Mouse (Mus musculus) lung, postnatal 0 days (tissue): ENCODE results near the gene U2surp. TPM values are rescaled to one million over a fixed set of nuclear protein-coding genes. Genes with fewer than 3 reads are reported as not detected.

ENCODE experiments used
- ATAC-seq: fragments of 200-750 bp; cut with Nextera tagmentation; 2 replicates; pipeline ENCODE4 v1.8.0; 2017; ENCODE audit warnings: moderate library complexity
- DNase-seq: peaks from one replicate; pipeline ENCODE4 v3.0.0-alpha.2; 2016; ENCODE audit warnings: low spot score
- H3K27ac ChIP-seq: fragments of 300-500 bp; sonication (generic); 2 replicates; pipeline ENCODE4 v1.5.1; 2014; ENCODE audit warnings: antibody characterized with exemption, mild to moderate bottlenecking, low read length, mixed read lengths
- H3K27me3 ChIP-seq: fragments of 300-500 bp; sonication (generic); replicated peaks from 2 replicates; pipeline ENCODE4 v1.6.1; 2014; ENCODE audit warnings: low read length, mixed read lengths; ENCODE audit not compliant: insufficient read depth
- H3K36me3 ChIP-seq: fragments of 300-500 bp; sonication (generic); 2 replicates; pipeline ENCODE4 v1.6.1; 2014; ENCODE audit warnings: low read length, mixed read lengths; ENCODE audit not compliant: insufficient read depth
- H3K4me1 ChIP-seq: fragments of 300-500 bp; sonication (generic); 2 replicates; pipeline ENCODE4 v1.6.1; 2014; ENCODE audit warnings: antibody characterized with exemption, low read depth, low read length, mixed read lengths; ENCODE audit not compliant: insufficient read depth
- H3K4me2 ChIP-seq: fragments of 300-500 bp; sonication (generic); replicated peaks from 2 replicates; pipeline ENCODE4 v1.6.1; 2014; ENCODE audit warnings: low read depth, mild to moderate bottlenecking, low read length, moderate library complexity, mixed read lengths
- H3K4me3 ChIP-seq: fragments of 300-500 bp; sonication (generic); 2 replicates; pipeline ENCODE4 v1.5.1; 2014; ENCODE audit warnings: low read depth, low read length
- H3K9ac ChIP-seq: fragments of 300-500 bp; sonication (generic); replicated peaks from 2 replicates; pipeline ENCODE4 v1.6.1; 2014; ENCODE audit warnings: low read depth, mild to moderate bottlenecking
- H3K9me3 ChIP-seq: fragments of 300-500 bp; sonication (generic); 2 replicates; pipeline ENCODE4 v1.6.1; 2016; ENCODE audit warnings: low read length, mixed read lengths
- CTCF ChIP-seq: IDR thresholded peaks from 2 replicates; pipeline ENCODE4 v1.5.1; 2016; ENCODE audit warnings: antibody characterized with exemption, mild to moderate bottlenecking
- EP300 ChIP-seq: IDR thresholded peaks from 2 replicates; pipeline ENCODE4 v1.6.1; 2016; ENCODE audit warnings: antibody characterized with exemption, mild to moderate bottlenecking, control low read depth
- WGBS: fragments of 180-500 bp; shearing (Covaris S2); extraction: QIAGEN DNeasy Blood & Tissue Kit; methylation state at CpG from one replicate; pipeline ENCODE4 v1.1.7; 2014; 5-methylcytosine and 5-hydroxymethylcytosine counted together
- polyA plus RNA-seq: library from polyadenylated mRNA; unstranded; fragments of >200 nt; fragmentation: Nextera tagmentation; extraction: Ambion mirVana; gene quantifications from 2 replicates; pipeline ENCODE4 v1.2.1, GENCODE M21; 2015

The U2surp gene
- polyA plus RNA-seq, 1 experiment from 2014 or later = 73.2 TPM

DNA sequence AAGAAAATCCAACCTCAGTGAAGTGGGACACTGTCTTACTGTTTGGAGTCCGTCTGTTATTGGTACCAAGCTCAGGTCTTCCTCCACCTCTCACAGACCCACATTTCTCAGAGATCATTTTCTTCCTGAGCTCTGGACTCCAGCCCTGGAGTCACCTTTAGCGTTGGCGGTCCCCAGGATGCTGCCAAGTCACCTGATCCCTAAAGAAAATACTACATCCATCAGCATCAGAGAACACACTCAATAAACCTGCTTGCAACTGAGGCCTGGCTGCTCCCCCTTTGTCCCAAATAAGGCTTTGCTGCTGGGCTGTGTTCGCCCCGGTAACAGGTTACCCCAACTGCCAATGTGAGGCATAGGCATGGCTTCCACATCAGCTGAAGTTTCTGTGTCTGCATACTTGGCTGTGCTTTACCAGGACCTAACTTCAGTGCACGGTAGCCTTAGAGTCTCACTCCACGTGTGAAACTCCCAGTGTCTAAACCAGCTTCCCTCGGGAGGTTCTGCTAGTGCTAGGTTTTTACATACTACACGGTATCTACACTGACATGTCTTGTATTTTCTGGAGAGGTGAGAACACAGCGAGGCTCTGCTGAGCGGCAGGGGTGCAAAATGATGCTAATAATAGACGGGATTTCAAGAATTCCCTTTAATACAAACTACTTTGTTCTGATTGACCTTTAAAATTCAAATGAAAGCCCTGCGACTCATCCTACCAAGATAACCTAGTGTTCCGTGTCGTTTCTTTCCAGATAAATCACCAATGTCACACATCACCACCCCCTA, 38.0 kb upstream of the U2surp start:
- 59% methylated on average over 15 of the region's 15 CpGs for WGBS
- no peak overlapping the region for H3K9ac ChIP-seq

DNA sequence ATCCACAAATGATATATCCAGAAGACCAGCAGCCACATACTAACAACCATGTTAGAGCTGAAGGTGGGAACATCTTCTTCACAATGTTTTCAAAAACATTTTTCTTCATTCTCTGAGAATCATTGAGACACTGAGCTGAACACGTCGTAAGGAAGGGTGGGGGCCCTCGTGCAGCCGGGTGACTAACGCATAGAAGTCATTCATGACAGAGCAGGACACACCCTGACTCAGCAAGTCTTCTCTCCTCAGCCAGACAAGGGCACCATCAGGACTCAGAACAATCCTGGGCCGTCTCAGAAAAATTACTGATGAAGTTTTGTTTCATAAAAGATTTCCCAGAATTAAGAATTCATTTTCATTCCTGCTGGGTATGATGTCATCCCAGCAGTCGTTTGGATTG, 34.9 kb upstream of the U2surp start:
- TF ChIP-seq CTCF = no peak
- TF ChIP-seq EP300 = no peak
- no peak overlapping the region for H3K27ac ChIP-seq
- 39% methylated on average over 7 of the region's 7 CpGs for WGBS
- ATAC-seq = no peak
- H3K4me2 ChIP-seq = no peak overlapping the region
- H3K4me3 ChIP-seq = no peak overlapping the region
- H3K27me3 ChIP-seq = no peaks in the 10 kb centered on the region
- H3K9me3 ChIP-seq = no peaks in the 10 kb centered on the region
- H3K9ac ChIP-seq = no peak overlapping the region
- no peaks in the 10 kb centered on the region for H3K4me1 ChIP-seq
- no peaks in the 10 kb centered on the region for H3K36me3 ChIP-seq
- no peak for DNase-seq

More for the DNA sequence above, 38.0 kb upstream of the U2surp start:
- H3K4me2 ChIP-seq = no peak overlapping the region
- H3K9me3 ChIP-seq = no peaks in the 10 kb centered on the region
- ATAC-seq = no peak
- no peaks in the 10 kb centered on the region for H3K4me1 ChIP-seq
- no peak overlapping the region for H3K27ac ChIP-seq
- H3K4me3 ChIP-seq = no peak overlapping the region
- H3K27me3 ChIP-seq = no peaks in the 10 kb centered on the region
- no peak for DNase-seq
- no peaks in the 10 kb centered on the region for H3K36me3 ChIP-seq
- TF ChIP-seq CTCF (no peak), EP300 (no peak)

DNA sequence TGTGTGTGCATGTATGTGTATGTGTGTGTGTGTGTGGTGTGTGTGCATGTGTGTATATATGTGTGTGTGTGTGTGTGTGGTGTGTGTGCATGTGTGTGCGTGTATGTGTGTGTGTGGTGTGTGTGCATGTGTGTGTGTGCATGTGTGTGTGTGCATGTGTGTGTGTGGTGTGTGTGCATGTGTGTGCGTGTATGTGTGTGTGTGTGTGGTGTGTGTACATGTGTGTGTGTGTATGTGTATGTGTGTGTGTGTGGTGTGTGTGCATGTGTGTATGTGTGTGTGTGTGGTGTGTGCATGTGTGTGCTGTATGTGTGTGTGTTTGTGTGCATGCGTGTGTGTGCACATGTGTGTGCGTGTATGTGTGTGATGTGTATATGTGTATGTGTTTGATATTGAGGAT, 32.8 kb upstream of the U2surp start:
- H3K9ac ChIP-seq = no peak overlapping the region
- H3K27me3 ChIP-seq = no peaks in the 10 kb centered on the region
- no peaks in the 10 kb centered on the region for H3K9me3 ChIP-seq
- DNase-seq (no peak), ATAC-seq (no peak)
- no peaks in the 10 kb centered on the region for H3K4me1 ChIP-seq
- TF ChIP-seq EP300 (no peak), CTCF (no peak)
- H3K27ac ChIP-seq = no peak overlapping the region
- WGBS = 89% methylated on average over 4 of the region's 4 CpGs
- no peak overlapping the region for H3K4me2 ChIP-seq
- no peak overlapping the region for H3K4me3 ChIP-seq
- H3K36me3 ChIP-seq = no peaks in the 10 kb centered on the region

DNA sequence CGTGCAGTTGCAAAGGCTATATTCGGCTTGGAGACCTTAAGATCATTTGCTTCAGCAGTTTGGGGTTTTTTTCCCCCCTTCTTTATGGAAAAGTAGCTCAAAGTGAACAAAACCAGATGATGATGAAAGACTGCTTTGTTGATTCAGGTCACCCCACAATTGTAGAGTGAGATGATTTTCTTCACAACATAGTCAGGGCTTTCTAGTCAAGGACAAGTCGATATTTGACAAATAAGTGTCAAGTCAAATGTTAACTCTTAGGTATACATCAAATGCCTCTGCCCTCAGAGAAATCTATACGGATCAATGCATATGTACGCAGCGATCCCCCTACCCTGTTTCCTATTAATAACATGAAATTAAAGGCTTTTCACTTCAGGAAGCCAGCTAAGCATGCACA, 30.7 kb upstream of the U2surp start:
- Histone ChIP-seq H3K36me3 (no peaks in the 10 kb centered on the region), H3K4me1 (no peaks in the 10 kb centered on the region), H3K9me3 (no peaks in the 10 kb centered on the region), H3K9ac (no peak overlapping the region), H3K4me2 (no peak overlapping the region), H3K27ac (no peak overlapping the region), H3K4me3 (no peak overlapping the region), H3K27me3 (no peaks in the 10 kb centered on the region)
- WGBS = 69% methylated on average over 6 of the region's 6 CpGs
- no peak for TF ChIP-seq EP300
- no peak for TF ChIP-seq CTCF
- DNase-seq (no peak), ATAC-seq (no peak)

DNA sequence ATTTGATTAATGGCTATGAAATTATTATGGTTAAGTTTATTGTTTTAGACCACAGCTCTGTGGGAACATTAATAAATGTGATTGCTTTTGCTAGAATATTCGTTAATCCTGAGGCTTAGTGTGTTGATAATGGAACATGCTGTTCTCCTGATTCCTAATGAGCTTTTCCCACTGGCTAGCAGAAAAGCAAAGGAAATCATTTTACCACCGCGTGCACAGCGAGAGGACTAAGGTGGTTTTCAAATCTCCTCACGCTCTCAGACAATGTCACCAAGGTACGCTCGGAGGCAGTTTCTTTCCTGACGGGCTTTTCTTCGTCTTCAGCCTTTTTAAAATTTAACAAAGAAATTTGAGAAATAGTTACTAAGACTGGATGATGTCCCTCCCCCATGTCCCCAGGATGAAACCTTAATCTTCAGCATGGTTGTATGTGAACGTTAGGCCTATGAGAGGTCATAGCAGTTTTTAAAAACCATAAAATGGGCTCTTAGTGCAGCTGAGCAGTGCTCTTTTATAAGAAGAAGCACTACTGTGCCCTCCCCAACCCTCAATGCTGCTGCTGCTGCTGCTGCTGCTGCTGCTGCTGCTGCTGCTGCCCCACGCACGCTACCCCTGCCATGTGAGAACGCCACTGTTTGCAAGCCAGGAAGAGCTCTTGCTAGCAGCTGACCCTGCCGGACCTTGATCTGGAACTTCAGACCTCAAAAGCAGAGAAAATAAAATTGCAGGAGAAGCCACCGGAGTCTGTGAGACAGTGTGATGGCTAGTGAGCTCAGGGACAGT, 30.0 kb upstream of the U2surp start:
- no peak for ATAC-seq
- no peaks in the 10 kb centered on the region for H3K9me3 ChIP-seq
- WGBS = 76% methylated on average over 15 of the region's 15 CpGs

DNA sequence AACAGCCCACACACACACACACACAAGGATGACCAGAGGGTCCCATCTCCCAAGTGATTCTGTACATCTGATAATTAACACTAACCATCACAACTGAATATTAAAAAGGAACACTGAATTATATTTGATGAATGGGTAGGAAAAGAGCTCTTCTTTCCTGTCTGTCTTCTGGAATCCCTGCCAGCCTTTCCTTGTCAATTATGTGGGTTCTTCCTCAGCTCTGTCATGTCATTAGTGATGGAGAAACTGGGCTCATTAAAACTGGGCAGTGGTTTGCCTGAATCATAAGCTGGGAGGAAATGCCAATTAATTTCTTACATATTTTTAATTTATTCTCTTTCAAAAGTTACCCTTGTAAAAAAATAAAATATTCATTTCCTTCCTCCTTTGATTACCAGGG, 29.4 kb upstream of the U2surp start:
- Histone ChIP-seq H3K9ac (no peak overlapping the region), H3K27me3 (no peaks in the 10 kb centered on the region), H3K4me1 (no peaks in the 10 kb centered on the region), H3K27ac (no peak overlapping the region), H3K4me2 (no peak overlapping the region), H3K36me3 (no peaks in the 10 kb centered on the region), H3K9me3 (no peaks in the 10 kb centered on the region), H3K4me3 (no peak overlapping the region)
- no peak for ATAC-seq
- DNase-seq = no peak
- TF ChIP-seq EP300 = no peak
- no peak for TF ChIP-seq CTCF

More for the DNA sequence above, 30.0 kb upstream of the U2surp start:
- Histone ChIP-seq H3K36me3 (no peaks in the 10 kb centered on the region), H3K4me3 (no peak overlapping the region), H3K4me1 (no peaks in the 10 kb centered on the region), H3K9ac (no peak overlapping the region), H3K27me3 (no peaks in the 10 kb centered on the region), H3K4me2 (no peak overlapping the region), H3K27ac (no peak overlapping the region)
- DNase-seq = no peak
- no peak for TF ChIP-seq EP300
- TF ChIP-seq CTCF = no peak
